Mouse (Mus musculus) gastrocnemius, adult 18-20 months (tissue): ENCODE measurements around the gene Ccl17. TPM values are rescaled to one million over a fixed set of nuclear protein-coding genes. Genes with fewer than 3 reads are reported as not detected.

Experiments
- DNase-seq: peaks from one replicate; pipeline ENCODE4 v3.0.0; 2021; ENCODE audit warnings: low spot score
- total RNA-seq, 2 experiments: library from RNA; stranded (reverse); gene quantifications; 2 replicates each; pipeline ENCODE4 v1.2.3; 2021

Gene Ccl17
- total RNA-seq, 2 experiments from 2014 or later: not detected

DNA sequence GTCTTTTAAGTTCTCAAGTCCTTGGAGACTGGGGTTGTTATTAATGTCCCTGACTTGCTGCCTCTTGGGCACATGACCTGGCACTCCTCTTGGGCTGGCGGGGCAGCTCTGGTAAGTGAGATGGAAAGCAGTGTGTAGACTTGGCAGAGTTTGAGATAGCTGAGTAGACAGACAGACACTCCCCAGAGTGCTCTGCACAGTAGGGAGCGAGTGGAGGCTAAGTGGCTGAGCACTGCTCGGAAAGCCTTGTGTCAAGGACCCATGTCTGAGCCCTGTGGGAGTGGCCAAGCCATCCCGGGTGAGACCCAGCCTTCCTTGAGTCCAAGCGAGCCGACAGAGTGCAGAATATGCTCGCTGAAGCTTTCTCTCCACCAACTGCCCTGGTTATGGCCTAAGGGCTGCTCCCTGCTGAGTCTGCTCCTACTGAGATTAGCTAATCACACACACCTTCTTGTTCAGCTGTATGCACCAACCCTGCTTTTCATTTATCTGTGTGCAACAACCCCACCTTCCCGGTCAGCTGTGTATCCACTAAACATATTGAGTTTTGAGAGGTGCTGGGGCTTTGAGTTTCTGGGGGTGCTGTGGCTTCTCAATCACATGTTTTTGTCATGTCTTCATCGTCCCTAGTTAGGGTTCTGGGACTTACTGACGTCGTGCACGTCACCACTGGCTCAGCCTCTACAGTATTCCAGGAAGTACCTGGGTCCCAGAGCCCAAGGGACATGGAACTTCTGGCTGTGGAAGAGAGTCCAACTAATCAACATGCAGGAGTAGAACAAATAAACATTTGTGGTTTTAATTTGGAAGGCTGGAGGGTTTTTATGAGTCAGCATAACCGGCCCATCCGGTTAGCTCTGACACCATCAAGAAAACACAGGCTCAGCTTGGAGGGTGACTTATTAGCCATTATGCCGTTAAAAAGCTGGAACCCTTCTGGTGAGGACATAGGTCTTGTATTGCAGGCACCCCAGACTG is 22.4 kb upstream of the Ccl17 start:
- peak; percentile 50 for DNase-seq

DNA sequence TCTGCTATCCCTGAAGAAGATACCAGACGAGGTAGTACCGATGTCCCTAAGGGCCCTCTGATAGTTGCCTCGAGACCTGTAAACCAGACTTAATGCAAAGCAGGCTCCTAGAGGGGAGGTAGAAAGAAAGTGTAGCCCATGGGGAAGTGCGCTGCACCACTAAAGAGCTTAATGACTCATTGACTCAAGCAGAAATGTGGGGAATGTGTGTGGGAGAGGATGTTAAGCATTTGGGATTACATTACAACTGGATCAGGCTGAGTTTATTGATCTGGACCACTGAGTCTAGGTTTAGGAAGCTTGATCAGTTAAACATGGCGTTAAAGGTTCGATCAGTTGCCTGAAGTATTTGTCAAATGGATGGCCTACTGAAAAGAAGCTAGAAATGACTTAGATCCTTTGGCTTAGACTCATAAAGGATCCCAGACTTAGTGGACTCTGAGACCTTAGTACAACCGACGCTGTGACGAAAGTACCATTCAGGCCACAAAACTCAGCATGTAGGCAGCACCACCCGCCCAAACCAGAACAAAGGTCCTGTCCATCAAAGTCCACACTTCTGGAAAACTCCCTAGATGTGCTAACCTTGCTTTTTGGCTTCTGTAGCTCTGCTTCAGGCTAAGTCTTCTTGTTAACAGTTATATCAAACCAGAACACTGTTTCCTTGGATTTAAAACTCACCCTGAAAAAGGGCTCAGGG is 20.8 kb upstream of the Ccl17 start:
- no peak for DNase-seq

DNA sequence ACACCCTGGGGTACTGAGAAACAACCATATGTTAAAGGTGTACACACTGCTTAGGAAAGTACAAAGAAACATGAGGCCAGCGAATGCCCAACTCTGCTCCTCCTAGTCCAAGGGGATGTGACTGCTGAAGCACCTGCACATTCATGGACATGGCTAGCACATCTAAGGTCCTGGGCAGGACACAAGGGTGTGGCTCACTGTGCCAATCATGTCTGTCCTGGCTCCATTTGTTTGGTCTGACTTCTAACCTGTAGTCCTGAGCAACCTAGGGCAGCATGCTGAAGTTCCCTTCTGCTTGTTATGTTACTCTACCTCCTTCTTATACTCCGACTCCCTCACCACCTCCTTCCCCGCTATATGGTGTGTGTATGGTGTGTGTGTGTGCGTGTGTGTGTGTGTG is 15.9 kb upstream of the Ccl17 start:
- no peak for DNase-seq

DNA sequence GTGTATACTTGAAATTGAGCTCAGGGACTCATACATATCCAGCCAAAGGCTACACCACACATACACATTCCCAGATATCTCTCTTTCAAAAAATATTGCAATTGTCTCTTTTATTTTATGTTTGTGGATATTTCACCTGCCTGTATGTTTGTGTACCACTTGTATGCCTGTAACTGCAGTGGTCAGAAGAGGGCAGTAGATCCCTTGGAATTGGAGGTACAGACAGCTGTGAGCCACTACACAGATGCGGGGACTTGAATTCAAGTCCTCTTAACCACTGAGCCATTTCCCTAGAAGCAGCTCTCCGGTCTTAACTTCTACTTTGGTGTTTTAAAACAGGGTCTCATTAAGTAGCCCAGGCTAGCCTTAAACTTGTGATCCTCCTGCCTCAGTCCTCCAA is 15.5 kb upstream of the Ccl17 start:
- DNase-seq: no peak

DNA sequence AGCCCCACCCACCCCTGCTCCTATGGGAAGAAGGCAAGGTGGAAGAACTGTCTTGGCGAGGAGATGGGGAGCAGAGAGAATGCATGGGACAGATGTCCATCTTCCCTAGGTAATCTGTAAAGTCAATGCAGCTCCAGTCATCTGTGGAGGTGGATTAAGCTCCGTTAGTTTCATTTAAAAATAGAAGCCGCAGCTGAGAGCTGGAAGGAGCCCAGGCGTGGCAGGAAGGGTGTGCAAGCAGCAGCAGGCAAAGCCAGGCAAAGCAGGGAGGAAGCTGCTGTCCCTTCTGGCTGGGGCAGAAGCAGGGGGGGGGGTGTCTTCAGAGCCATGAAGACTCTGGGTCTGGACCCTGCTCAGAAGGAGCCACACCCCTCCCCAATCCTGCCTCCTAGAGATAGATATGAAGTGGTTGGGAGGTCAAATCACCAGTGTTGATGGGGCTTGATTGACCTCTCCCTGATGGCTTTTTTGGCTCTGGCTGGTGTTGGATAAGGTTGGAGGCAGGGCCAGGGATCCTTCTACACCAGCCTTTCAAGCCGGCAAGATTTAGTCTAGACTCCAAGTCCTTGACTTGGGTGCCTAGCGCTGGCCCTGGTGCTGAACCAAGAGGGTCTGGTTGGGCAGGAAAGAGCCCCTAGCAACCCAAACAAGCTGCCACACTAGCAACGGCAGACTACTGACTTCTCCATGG is 9.8 kb upstream of the Ccl17 start:
- no peak for DNase-seq

DNA sequence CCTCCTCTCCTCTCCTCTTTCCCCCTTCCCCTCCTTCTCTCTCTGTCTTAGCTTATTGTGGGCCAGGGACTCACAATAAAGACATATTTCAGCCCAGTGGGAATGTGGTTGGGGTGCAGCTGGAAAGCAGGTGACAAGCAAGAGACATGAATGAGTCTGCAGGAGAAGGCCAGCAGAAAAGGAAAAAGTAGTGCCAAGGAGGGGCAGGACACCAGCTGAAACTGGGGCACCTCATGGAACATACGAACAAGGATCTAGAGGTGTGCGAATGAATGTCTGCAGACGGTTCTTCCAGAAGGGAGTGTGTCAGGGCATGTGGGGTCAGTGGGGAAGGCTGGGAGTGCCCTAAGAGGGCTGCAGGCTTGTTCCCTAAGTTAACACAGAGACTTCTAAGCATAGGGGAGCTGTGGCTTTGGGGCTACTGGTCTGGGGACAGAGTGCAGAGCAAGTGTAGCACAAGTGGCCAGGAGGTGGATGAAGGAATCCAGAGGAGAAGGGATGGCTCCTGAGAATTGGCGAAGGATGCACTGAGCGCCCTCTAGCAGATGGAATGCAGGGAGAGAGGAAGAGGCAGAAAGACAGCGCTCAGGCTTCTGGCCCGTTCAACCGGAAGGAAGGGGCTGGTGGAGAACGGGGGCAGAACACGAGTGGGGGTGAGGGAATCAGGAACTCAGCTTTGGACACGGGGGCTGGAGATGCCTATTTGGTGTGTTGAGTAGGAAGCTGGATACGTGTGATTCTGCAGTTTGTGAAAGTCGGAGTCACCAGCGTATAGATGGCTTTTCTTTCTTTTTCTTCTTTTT is 8.8 kb upstream of the Ccl17 start:
- DNase-seq: peak; percentile 50

DNA sequence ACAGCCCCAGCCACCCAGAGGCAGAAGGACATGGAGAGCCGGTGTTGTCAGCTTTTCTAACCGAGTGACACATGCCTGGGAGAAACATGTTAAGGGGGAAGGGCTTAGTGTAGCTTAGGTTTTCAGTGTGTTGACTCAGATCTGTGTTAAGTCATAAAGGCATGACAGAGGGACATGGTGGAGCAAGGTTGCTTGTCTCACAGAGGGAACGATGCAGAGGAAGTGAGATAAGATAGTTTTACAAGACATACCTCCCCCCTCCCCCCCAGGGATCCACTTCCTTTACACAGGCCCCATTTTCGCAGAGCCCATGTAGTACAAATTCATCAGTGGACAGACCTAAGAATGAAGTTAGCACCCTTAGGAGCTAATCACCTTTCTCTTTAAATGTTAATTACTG is 7.9 kb upstream of the Ccl17 start:
- no peak for DNase-seq

DNA sequence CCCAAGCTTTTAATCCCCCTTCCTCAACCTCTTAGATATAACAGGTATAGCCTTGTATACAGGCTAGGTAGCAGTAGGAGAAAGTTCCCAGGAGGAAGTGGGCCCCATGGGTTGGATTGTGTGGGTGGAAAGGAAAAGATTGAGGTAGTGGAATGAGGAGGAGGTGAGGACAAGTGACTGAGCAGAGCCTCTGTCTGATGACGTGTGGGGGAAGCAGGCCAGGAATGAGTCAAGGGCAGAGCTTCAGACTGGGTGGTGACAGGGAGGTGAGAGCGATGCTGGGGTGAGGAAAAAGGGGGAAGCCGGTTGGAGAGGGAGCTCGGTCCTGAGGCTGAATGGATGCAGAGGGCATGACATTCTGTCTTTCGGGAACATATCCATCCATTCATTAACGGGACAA is 6.7 kb upstream of the Ccl17 start:
- DNase-seq: no peak

DNA sequence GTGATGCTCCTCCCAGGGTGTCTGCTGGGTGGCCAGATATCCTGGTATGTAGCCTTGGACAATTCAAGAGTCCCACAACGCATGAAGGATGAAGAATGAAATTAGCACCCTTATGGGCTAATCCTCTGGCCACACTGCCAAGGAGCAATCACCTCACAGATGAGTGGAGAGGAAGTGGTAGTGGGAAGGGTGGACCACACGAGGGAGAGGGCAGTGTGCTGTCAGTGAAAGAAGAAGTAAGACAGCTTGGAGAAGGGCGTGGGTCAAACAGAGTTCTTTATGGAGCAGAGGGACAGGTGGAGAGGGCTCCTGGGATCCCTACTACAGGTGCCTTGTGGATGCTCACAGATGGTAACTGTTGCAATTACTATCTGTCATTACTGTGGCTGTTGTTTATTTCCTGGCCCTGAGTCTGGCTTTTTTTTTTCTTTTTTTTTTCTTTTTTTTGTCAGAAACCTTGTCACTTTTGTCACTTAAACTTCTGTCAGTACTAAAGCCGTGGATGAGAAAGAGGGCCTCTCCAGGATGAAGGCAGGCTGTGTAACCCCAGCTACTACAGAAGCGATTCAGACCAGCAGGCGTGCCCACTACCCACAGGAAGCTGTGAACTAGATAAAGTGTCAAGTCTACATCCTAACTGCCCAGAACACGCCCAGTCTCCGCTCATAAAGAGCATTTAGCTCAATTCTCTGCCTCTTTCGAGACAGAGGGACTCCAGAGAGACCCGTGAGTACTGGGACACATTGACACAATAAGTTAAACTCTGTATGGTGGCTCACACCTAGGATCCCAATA is 5.5 kb upstream of the Ccl17 start:
- no peak for DNase-seq

DNA sequence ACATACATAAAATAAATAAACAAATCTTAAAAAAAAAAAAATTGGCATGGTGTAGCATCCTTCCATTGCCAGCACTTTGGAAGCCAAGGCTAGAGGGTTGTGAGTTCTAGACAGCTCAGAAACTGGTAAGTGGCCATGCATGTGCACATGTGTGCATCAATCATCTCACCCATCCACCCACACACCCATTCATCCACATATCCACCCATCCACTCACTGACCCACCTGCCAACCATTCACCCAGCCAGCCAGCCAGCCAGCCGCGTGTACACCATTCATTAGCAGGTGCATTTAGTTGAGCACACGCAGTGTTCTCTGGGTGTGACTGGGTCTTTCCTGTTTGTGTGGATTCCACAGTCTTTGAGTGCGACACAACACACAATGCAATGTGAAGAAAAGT is 4.4 kb upstream of the Ccl17 start:
- no peak for DNase-seq

DNA sequence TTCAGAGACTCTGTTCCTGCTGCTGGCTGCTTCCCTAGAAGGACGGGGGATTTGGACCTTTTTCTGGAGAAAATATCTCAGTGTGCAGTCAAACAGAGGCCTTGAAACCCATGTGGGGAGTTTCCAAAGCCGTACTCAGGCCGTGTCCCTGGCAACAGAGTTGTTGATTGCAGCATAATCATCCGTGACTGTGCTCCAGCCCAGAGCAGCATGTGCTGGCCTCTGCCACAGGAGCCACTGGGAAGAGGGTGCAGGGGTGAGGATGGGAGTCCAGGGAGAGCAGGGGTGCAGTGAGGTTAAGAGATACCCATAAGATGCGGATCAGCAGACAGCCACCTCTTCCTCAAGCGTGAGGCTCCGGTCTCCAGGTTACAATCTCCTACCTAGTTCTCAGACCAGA is 2.7 kb upstream of the Ccl17 start:
- no peak for DNase-seq

DNA sequence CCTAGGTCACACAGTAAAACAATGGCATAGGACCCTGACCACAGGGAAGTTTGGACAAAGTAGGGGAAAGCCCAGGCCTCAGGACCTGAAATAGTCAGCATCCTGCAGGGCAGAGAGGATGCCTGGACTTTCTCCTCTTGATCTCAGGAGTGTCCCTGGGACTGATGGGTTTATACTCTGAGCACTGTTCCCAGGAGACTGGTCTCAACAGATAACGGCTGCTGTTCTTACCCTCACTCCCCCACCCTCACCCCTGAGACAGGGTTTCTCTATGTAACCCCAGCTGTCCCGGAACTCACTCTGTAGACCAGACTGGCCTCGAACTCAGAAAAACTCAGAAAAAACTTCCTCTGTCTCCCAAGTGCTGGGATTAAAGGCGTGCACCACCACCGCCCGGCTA is 1.9 kb upstream of the Ccl17 start:
- DNase-seq: no peak

DNA sequence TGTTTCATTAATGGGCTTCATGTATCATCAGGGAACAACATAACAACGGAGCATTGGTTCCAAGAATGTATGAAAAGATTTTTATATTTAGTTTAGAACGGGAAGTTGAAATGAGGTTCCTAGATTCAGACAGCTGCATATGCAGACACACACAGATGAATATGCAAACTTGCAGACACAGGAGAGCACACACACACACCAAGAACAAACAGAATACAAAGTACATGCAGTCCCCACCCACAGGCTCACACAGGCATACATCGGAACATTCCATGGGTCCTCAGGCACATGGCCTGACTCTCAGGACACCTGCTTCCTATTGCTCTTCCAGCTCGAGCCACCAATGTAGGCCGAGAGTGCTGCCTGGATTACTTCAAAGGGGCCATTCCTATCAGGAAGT is 602 bp downstream of the Ccl17 start:
- DNase-seq: no peak

DNA sequence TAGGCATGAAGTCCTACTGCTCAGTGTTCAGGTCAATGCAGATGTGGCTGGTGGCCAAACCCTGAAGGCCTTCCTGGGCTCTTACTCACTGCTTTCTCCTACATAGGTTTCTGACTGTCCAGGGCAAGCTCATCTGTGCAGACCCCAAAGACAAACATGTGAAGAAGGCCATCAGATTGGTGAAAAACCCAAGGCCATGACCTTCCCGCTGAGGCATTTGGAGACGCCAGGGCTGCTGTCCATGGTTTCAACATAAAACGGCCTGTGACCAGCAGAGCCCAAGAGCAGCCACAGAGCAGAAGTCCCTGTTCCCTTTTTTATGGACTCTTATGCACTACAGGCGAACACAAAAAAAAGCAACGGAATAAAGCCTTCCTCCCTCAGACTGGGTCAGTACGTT is 1.4 kb downstream of the Ccl17 start:
- DNase-seq: no peak

DNA sequence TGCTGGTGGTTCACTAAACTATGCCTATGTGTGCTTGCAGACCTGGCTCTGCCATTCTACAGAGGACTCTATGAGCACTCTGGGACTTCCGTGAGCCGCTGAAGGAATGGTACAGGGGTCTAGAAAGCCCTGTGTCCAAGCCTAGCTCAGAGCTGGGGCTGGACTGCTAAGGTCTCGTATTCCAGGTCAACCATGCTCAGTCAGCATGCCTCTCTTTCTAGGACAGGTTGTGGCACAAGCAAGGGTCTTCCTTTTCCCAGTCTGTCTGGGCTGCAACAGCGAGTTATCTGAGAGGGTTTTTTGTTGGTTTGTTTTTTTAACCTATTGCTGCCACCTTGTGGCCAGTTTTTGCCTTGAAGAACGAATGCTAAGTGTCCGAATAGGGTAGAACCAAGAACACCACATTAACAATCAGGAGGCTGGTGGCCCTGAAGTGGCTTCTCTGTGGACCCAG is 2.4 kb downstream of the Ccl17 start:
- DNase-seq: peak; percentile 84

DNA sequence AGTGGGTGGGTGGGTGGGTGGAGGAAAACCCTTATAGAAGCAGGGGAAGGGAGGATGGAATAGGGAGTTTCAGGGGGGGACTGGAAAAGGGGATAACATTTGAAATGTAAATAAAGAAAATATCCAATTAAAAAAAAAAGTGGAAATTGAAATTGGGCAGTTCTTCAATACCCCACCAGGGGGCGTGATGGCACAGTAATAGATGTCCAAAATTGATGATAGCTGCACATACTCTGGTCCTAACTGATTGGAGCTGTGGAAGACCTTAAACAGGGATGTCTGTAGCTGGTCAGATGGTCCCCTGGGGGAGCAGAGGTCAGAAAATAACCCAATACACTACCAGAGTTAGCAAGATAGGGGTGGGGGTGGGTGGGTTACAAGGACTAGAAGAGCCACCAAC is 4.3 kb downstream of the Ccl17 start:
- no peak for DNase-seq

DNA sequence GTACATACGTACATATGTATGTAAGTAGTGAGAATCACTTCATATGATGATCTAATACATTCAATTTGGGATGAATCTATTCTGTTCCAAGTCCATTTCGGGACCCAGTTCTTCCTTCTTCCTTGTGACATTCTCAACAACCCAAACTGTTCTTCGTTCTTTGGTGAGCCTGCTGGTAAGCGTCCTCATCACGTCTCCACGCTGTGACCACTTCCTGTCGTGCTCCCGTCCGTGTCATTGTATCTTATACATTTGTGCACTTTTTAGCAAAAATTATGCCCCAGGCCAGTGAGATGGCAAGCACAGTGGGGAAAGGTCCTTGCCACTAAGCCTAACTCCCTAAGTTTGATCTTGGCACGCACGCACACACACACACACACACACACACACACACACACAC is 7.7 kb downstream of the Ccl17 start:
- no peak for DNase-seq

DNA sequence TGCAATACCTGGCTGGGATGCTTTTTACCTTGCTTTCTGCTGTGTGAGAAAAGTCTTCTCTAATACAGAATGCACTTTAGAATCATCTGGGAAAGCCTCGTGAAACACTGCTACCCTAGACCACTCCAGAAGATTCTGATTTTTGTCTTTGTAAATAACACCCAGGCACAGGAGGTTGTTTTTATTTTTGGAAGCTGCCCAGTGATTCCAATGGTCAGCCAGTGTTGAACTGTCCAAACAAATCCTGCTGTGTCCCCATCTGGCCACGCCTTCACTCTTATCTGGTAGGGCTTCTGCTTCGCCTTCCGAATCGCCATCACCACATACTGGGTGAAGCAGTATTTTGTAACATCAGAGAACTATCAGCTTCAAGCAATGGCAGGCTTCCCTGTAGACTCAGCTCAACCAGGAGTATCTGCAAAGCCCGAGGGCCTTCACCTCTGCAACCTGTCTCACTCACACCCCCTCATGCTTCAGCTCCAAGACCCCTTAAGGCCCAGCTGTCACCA is 9.5 kb downstream of the Ccl17 start:
- DNase-seq: no peak

DNA sequence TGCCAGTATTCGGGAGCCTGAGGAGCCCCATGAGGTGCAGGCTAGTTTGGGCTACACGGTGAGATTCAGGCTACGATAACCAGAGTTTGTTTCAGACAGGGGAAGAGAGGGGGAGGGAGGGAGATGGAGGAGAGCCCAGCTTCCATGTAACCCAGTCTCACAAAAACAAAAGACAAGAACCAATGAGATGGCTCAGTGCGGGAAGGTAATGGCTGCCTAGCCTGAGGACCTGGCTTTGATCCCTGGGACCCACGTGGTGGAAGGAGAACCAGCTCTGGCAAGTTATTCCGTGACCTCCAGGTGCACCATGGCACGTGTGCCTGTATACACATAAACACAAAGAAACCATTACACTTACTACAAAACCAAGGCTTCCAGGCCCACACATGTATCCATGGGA is 10.3 kb downstream of the Ccl17 start:
- DNase-seq: no peak

DNA sequence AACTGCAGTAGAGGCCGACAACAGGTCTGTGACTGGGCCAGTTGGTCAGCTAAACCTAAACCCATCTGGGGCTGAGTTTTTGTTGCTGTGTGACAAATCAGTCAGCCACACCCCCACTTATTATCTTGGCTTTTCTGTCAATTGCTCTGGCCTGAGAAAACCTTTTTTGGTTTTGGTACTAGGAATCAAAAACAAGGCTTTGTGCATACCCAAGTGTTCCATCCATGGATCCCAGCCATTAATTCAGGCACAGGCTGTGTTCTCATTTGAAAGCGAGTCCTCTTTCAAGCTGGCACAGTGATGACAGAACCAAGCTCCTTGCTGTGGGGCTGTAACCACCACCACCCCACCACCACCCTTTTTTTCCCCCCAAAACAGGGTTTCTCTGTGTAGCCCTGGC is 11.1 kb downstream of the Ccl17 start:
- no peak for DNase-seq
